Mouse (Mus musculus) limb, embryonic 13.5 days (tissue): ENCODE measurements around the gene Fam131a. TPM values are rescaled to one million over a fixed set of nuclear protein-coding genes. Genes with fewer than 3 reads are reported as not detected.

Experiments
- ATAC-seq: fragments of 200-750 bp; cut with Nextera tagmentation; 2 replicates; pipeline ENCODE4 v1.8.0; 2017; ENCODE audit warnings: low read depth, moderate number of reproducible peaks, moderate TSS enrichment; ENCODE audit not compliant: low FRiP score
- H3K27ac ChIP-seq: fragments of 300-500 bp; sonication (generic); 2 replicates; pipeline ENCODE4 v1.5.1; 2015; ENCODE audit warnings: inconsistent platforms, mild to moderate bottlenecking, moderate library complexity
- H3K27me3 ChIP-seq: fragments of 300-500 bp; sonication (generic); 2 replicates; pipeline ENCODE4 v1.6.1; 2015; ENCODE audit warnings: mild to moderate bottlenecking, inconsistent platforms
- H3K36me3 ChIP-seq: fragments of 300-500 bp; sonication (generic); 2 replicates; pipeline ENCODE4 v1.6.1; 2015; ENCODE audit warnings: inconsistent platforms, mild to moderate bottlenecking, moderate library complexity
- H3K4me1 ChIP-seq: fragments of 300-500 bp; sonication (generic); 2 replicates; pipeline ENCODE4 v1.6.1; 2015; ENCODE audit warnings: inconsistent platforms
- H3K4me2 ChIP-seq: fragments of 300-500 bp; sonication (generic); replicated peaks from 2 replicates; pipeline ENCODE4 v1.6.1; 2015; ENCODE audit warnings: inconsistent platforms, mild to moderate bottlenecking, moderate library complexity
- H3K4me3 ChIP-seq: fragments of 300-500 bp; sonication (generic); 2 replicates; pipeline ENCODE4 v1.5.1; 2015; ENCODE audit warnings: moderate library complexity, mild to moderate bottlenecking, inconsistent platforms
- H3K9ac ChIP-seq: fragments of 300-500 bp; sonication (generic); 2 replicates; pipeline ENCODE4 v1.6.1; 2015; ENCODE audit warnings: mild to moderate bottlenecking, inconsistent platforms
- H3K9me3 ChIP-seq: fragments of 300-500 bp; sonication (generic); 2 replicates; pipeline ENCODE4 v1.6.1; 2016; ENCODE audit warnings: inconsistent platforms
- WGBS: fragments of 180-500 bp; shearing (Covaris S2); methylation state at CpG from one replicate; pipeline ENCODE4 v1.1.7; 2015; 5-methylcytosine and 5-hydroxymethylcytosine counted together
- polyA plus RNA-seq: library from polyadenylated mRNA; unstranded; fragments of >200 nt; fragmentation: Nextera tagmentation; extraction: Ambion mirVana; gene quantifications from 2 replicates; pipeline ENCODE4 v1.2.1, GENCODE M21; 2015

Gene Fam131a
- polyA plus RNA-seq, 1 experiment from 2014 or later = 10.4 TPM

GRCm38 (mm10) chr16:20673706-20674303 is 19.2 kb upstream of the Fam131a start:
- Histone ChIP-seq H3K4me3 (peak overlapping the region; percentile 95), H3K27me3 (no peaks in the 10 kb centered on the region), H3K27ac (peak overlapping the region; percentile 94), H3K9ac (peak overlapping the region; percentile 98), H3K4me1 (peaks cover 29% of the 10 kb centered on the region), H3K4me2 (peak overlapping the region; percentile 99), H3K9me3 (no peaks in the 10 kb centered on the region), H3K36me3 (peaks cover 46% of the 10 kb centered on the region)
- no peak for ATAC-seq
- 9% methylated on average over 14 of the region's 14 CpGs for WGBS

- Histone ChIP-seq H3K36me3 (peaks cover 60% of the 10 kb centered on the region), H3K4me2 (peak overlapping the region; percentile 99), H3K27me3 (no peaks in the 10 kb centered on the region), H3K9me3 (no peaks in the 10 kb centered on the region), H3K4me3 (peak overlapping the region; percentile 95; the same call in 1 of the 2 replicates), H3K27ac (no peak overlapping the region), H3K4me1 (peaks cover 29% of the 10 kb centered on the region), H3K9ac (no peak overlapping the region)
- WGBS = 91% methylated on average over 6 of the region's 6 CpGs
- ATAC-seq = no peak
Measured at GRCm38 (mm10) chr16:20675213-20675612, 17.8 kb upstream of the Fam131a start.

GRCm38 (mm10) chr16:20676702-20677101 is 16.3 kb upstream of the Fam131a start:
- H3K27ac ChIP-seq = no peak overlapping the region
- ATAC-seq = no peak
- H3K9me3 ChIP-seq = no peaks in the 10 kb centered on the region
- H3K4me3 ChIP-seq = no peak overlapping the region
- no peak overlapping the region for H3K4me2 ChIP-seq
- peaks cover 75% of the 10 kb centered on the region for H3K36me3 ChIP-seq
- peaks cover 27% of the 10 kb centered on the region for H3K4me1 ChIP-seq
- WGBS = 67% methylated on average over 4 of the region's 4 CpGs
- H3K27me3 ChIP-seq = no peaks in the 10 kb centered on the region
- no peak overlapping the region for H3K9ac ChIP-seq

GRCm38 (mm10) chr16:20677380-20677779 is 15.7 kb upstream of the Fam131a start:
- no peak overlapping the region for H3K9ac ChIP-seq
- H3K4me2 ChIP-seq = no peak overlapping the region
- H3K4me1 ChIP-seq = peaks cover 23% of the 10 kb centered on the region
- H3K9me3 ChIP-seq = no peaks in the 10 kb centered on the region
- ATAC-seq = no peak
- H3K4me3 ChIP-seq = no peak overlapping the region
- WGBS = 80% methylated on average over 5 of the region's 5 CpGs
- no peak overlapping the region for H3K27ac ChIP-seq
- peaks cover 82% of the 10 kb centered on the region for H3K36me3 ChIP-seq
- H3K27me3 ChIP-seq = no peaks in the 10 kb centered on the region

GRCm38 (mm10) chr16:20677974-20678675 is 14.9 kb upstream of the Fam131a start:
- no peak overlapping the region for H3K4me3 ChIP-seq
- no peak overlapping the region for H3K27ac ChIP-seq
- no peaks in the 10 kb centered on the region for H3K27me3 ChIP-seq
- no peaks in the 10 kb centered on the region for H3K9me3 ChIP-seq
- 88% methylated on average over 10 of the region's 10 CpGs for WGBS
- H3K9ac ChIP-seq = no peak overlapping the region
- no peak overlapping the region for H3K4me2 ChIP-seq
- H3K36me3 ChIP-seq = peaks cover 89% of the 10 kb centered on the region
- H3K4me1 ChIP-seq = peaks cover 23% of the 10 kb centered on the region
- ATAC-seq = no peak

GRCm38 (mm10) chr16:20690774-20691173 is 2.3 kb upstream of the Fam131a start:
- Histone ChIP-seq H3K36me3 (peaks cover 67% of the 10 kb centered on the region), H3K4me2 (no peak overlapping the region), H3K4me1 (peaks cover 31% of the 10 kb centered on the region), H3K9me3 (no peaks in the 10 kb centered on the region), H3K27ac (no peak overlapping the region), H3K4me3 (no peak overlapping the region), H3K27me3 (no peaks in the 10 kb centered on the region), H3K9ac (no peak overlapping the region)
- no peak for ATAC-seq
- 87% methylated on average over 3 of the region's 3 CpGs for WGBS

- peaks cover 39% of the 10 kb centered on the region for H3K4me1 ChIP-seq
- H3K27me3 ChIP-seq = no peaks in the 10 kb centered on the region
- H3K27ac ChIP-seq = no peak overlapping the region
- H3K9me3 ChIP-seq = no peaks in the 10 kb centered on the region
- no peak overlapping the region for H3K4me3 ChIP-seq
- WGBS = 52% methylated on average over 1 of the region's 1 CpGs
- ATAC-seq = no peak
- peaks cover 58% of the 10 kb centered on the region for H3K36me3 ChIP-seq
- no peak overlapping the region for H3K9ac ChIP-seq
- H3K4me2 ChIP-seq = no peak overlapping the region
Measured at GRCm38 (mm10) chr16:20691617-20692016, 1.4 kb upstream of the Fam131a start.

GRCm38 (mm10) chr16:20692241-20692965 is 638 bp upstream of the Fam131a start:
- peak overlapping the region; percentile 77 for H3K4me2 ChIP-seq
- peak overlapping the region; percentile 83; the same call in 1 of the 2 replicates for H3K27ac ChIP-seq
- H3K4me1 ChIP-seq = peaks cover 40% of the 10 kb centered on the region
- no peaks in the 10 kb centered on the region for H3K9me3 ChIP-seq
- 0 out of 2 replicates have a peak overlapping the region, but pooled peaks have one; percentile 62 for H3K4me3 ChIP-seq
- H3K27me3 ChIP-seq = no peaks in the 10 kb centered on the region
- 39% methylated on average over 16 of the region's 16 CpGs for WGBS
- no peak overlapping the region for H3K9ac ChIP-seq
- no peak for ATAC-seq
- H3K36me3 ChIP-seq = peaks cover 50% of the 10 kb centered on the region

GRCm38 (mm10) chr16:20694781-20695180 is 1.7 kb downstream of the Fam131a start:
- H3K4me3 ChIP-seq = no peak overlapping the region
- 82% methylated on average over 8 of the region's 8 CpGs for WGBS
- peaks cover 32% of the 10 kb centered on the region for H3K36me3 ChIP-seq
- H3K9me3 ChIP-seq = no peaks in the 10 kb centered on the region
- H3K4me2 ChIP-seq = peak overlapping the region; percentile 77
- no peak overlapping the region for H3K27ac ChIP-seq
- no peak overlapping the region for H3K9ac ChIP-seq
- H3K27me3 ChIP-seq = no peaks in the 10 kb centered on the region
- H3K4me1 ChIP-seq = peaks cover 40% of the 10 kb centered on the region
- ATAC-seq = no peak

- Histone ChIP-seq H3K9ac (peak overlapping the region; percentile 66), H3K27me3 (no peaks in the 10 kb centered on the region), H3K4me3 (peak overlapping the region; percentile 46), H3K36me3 (peaks cover 22% of the 10 kb centered on the region), H3K27ac (no peak overlapping the region; the same call in 1 of the 2 replicates), H3K4me1 (peaks cover 45% of the 10 kb centered on the region), H3K9me3 (no peaks in the 10 kb centered on the region), H3K4me2 (peak overlapping the region; percentile 77)
- ATAC-seq = peak; percentile 60
- WGBS = 2% methylated on average over 46 of the region's 46 CpGs
Measured at GRCm38 (mm10) chr16:20695622-20696323, 2.7 kb downstream of the Fam131a start.

- H3K4me1 ChIP-seq = peaks cover 46% of the 10 kb centered on the region
- H3K27ac ChIP-seq = no peak overlapping the region
- no peak overlapping the region for H3K4me2 ChIP-seq
- H3K27me3 ChIP-seq = no peaks in the 10 kb centered on the region
- H3K36me3 ChIP-seq = peaks cover 22% of the 10 kb centered on the region
- 76% methylated on average over 5 of the region's 5 CpGs for WGBS
- no peak overlapping the region for H3K4me3 ChIP-seq
- no peaks in the 10 kb centered on the region for H3K9me3 ChIP-seq
- no peak overlapping the region for H3K9ac ChIP-seq
- ATAC-seq = no peak
Measured at GRCm38 (mm10) chr16:20699266-20699665, 6.2 kb downstream of the Fam131a start.
